Mouse (Mus musculus) adrenal gland, adult (tissue): Measurements from ENCODE around the gene Slc46a1.

ENCODE experiments used
- DNase-seq, 2 experiments: peaks; one replicate each; pipeline ENCODE4 v3.0.0; 2022 to 2023; ENCODE audit warnings: low spot score in 1 of 2; ENCODE audit not compliant: inconsistent age in 2 of 2

Slc46a1 gene

DNA sequence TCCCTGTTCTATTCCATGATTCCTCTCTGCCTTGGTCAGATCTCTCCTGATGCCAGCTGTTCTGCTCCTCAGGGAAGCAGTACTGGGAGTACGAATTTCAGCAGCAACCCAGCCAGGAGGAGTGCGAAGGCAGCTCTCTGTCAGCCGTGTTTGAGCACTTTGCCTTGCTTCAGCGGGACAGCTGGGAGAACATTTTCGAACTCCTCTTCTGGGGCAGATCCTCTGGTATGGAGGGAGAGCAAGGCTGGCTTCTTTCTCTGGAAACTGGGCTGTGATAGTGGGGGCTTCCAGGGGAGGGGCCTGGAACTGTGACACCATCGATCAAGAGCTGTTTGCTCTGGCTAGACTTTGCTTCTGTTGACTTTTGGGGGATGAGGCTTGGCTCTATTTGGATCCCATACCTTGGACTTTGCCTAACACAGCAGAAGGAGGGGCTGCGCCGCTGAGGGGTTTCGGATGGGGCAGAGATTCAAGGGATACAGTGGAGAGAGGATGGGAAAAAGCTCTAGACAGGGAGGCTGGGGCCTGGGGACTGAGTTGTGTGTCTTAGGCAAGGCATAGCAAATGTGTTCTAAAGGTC lies 35.2 kb downstream of the Slc46a1 start:
- no peak for DNase-seq

- DNase-seq = no peak
Observed at GRCm38 (mm10) chr11:78501529-78501928, 36.0 kb downstream of the Slc46a1 start.

GRCm38 (mm10) chr11:78502909-78503650 lies 37.6 kb downstream of the Slc46a1 start, which contains the start of gene Sebox:
Gene Sebox (plus strand): TSS chr11:78503447.
- no peak for DNase-seq

- DNase-seq = no peak
Observed at GRCm38 (mm10) chr11:78505430-78505829, 39.9 kb downstream of the Slc46a1 start.

GRCm38 (mm10) chr11:78509148-78509547 lies 43.7 kb downstream of the Slc46a1 start:
- DNase-seq = no peak

- peak; percentile 92 to 95 for DNase-seq
Observed at GRCm38 (mm10) chr11:78512025-78512957, 46.8 kb downstream of the Slc46a1 start, which contains the start of the genes Tmem199 and Poldip2. Gene Tmem199 (minus strand): TSS chr11:78512172. Gene Poldip2 (plus strand): TSS chr11:78512193.

DNA sequence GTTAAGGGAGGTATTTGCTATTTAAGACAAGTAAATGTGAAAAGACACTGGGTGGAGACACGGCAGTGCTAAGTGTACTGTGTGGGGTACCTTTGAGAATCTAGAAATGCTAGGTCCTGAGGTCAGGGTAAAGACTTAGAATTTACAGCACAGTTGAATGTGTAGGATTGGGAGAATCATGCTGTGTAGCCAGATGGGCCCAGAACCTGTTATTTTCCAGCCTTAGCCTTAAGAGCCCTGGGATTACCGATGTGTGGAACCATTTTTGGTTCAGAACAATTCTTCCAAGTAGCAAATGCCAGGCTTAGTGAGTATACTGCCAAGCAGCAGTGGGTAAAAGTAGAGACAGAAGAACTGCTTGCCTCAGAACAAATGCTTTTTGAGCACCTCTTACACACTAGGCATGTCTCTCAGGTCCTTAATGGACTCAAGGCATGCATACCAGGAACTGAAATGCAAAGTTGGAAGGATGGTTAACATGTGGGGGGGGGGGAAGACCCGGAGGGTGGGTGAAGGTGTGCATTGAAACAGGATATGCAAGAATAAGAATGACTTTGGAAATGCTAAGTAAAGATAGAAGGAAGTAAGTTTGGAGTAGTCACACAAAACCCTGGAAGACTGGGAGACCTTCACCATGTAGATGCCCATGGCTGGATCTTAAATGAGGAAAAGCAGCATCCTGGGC lies 47.8 kb downstream of the Slc46a1 start:
- DNase-seq = no peak

DNA sequence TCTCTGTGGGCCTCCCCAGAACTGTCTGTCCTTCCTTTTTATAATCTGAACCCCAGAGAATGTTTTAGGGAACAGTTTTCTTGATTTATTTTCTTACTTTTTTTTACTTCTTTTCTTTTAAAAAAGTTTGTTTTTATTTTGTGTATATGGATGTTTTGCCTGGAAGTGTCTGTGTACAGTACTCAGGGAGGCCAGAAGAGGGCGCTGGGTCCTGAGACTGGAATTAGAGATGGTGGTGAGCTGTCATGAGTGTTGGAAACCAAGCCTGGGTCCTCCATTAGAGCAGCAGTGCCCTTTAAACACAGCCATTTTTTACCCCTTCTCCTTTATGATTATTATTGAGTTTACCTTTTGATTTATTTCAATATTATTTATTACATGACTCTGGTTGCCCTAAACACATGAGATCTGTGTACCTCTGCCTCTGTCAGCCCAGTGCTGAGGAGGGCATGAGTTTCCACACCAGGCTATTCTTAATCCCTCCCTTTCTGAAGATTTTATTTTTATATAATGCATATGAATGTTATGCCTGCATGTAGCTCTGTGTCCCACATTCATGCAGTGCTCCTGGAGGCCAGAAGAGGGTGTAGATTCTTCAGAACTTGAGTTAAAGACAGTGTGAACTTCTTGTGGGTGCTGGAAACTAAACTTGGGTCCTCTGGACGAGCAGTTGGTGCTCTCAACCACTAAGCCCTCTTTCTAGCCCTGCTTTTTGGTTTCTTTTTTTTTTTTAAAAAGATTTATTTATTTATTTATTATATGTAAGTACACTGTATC lies 50.2 kb downstream of the Slc46a1 start:
- DNase-seq = no peak

DNA sequence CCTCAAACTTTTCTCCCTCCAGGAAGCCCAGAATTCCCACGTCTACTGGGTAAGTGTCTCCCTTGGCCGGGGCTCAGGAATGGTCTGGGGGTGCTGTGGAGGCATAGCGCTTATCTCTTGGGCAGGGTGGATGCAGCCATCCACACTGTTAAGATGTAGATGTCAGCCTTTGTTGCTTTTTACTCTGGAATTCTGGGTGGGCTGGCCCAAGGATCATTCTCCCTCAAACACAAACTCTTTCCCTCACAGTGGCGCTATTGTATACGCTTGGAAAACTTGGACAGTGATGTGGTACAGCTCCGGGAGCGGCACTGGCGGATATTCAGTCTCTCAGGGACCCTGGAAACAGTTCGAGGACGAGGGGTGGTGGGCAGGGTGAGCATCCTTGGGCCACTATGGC lies 53.4 kb downstream of the Slc46a1 start:
- no peak for DNase-seq
